Mouse (Mus musculus) G1E (cell line): ENCODE measurements around the gene Ankrd34b.

ENCODE experiments used
- CTCF ChIP-seq: IDR thresholded peaks from 2 replicates; pipeline ENCODE4 v1.5.1; 2012; ENCODE audit warnings: low read depth, low read length, inconsistent platforms, mixed read lengths
- GATA1 ChIP-seq: IDR thresholded peaks from 2 replicates; pipeline ENCODE4 v1.6.1; 2012; ENCODE audit warnings: borderline replicate concordance, low read length, inconsistent platforms, mixed read lengths
- GATA2 ChIP-seq: IDR thresholded peaks from 2 replicates; pipeline ENCODE4 v1.6.1; 2012; ENCODE audit warnings: low read depth, low read length, inconsistent platforms, borderline replicate concordance
- POLR2AphosphoS5 ChIP-seq: IDR thresholded peaks from 2 replicates; pipeline ENCODE4 v1.6.1; 2012; ENCODE audit warnings: low read depth, low read length, inconsistent platforms; ENCODE audit not compliant: insufficient replicate concordance
- TAL1 ChIP-seq: conservative IDR thresholded peaks from 2 replicates; pipeline ENCODE4 v1.6.1; 2012; ENCODE audit warnings: low read depth, low read length, inconsistent platforms, mixed read lengths

- no peak for TF ChIP-seq CTCF
- no peak for TF ChIP-seq GATA2
- no peak for TF ChIP-seq GATA1
- TF ChIP-seq POLR2AphosphoS5 = no peak
- no peak for TF ChIP-seq TAL1
These were observed 43.7 kb downstream of the Ankrd34b start for GRCm38 (mm10) chr13:92469381-92469780.
